Mouse (Mus musculus): ENCODE results near the gene Kras.

GRCm38 (mm10) chr6:145296979-145297378 is 46.9 kb upstream of the Kras start:
- TF ChIP-seq CTCF (IDR thresholded peaks at IDR 0.05; ENCODE audit: extremely low read depth, insufficient read depth, low read length) (no peak), POLR2A (IDR thresholded peaks at IDR 0.05; ENCODE audit: extremely low read depth, insufficient read depth, low read length) (no peak)
